Mouse (Mus musculus): Measurements from ENCODE around the gene Kif16b. TPM values are rescaled to one million over a fixed set of nuclear protein-coding genes. Genes with fewer than 3 reads are reported as not detected.
A peak's percentile ranks its signal among the peaks of the same experiment; 100 is the strongest.

The Kif16b gene
- total RNA-seq, 2 experiments from 2014 or later = 10.3 to 11.8 TPM

GRCm38 (mm10) chr2:142715186-142715911 is 186.0 kb downstream of the Kif16b start:
- TF ChIP-seq CTCF (conservative IDR thresholded peaks at IDR 0.05) = no peak
- no peak overlapping the region for H3K27ac ChIP-seq

DNA sequence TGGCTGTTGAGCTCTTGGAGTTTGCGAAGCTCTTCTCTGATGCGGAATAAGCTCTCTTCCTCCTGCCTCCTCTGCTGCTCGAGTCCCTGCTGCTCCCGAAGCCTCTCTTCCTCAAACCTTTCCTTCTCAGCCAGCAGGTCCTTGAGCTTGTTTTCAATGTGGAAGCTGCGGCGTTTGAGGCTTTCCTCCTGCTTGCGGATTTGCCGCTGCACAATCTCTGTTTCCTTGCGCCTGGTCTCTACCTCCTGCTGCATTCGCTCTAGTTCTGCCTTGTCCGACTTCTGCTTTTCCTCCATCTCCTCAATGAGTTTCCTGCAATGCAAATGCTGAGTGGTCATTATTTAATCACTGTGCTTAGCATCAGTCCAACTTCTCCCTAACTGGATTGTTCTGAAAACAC is 188.6 kb downstream of the Kif16b start:
- Histone ChIP-seq H3K27ac (no peak overlapping the region), H3K4me3 (no peak overlapping the region)
- no peak for DNase-seq (ENCODE audit: low spot score in 2 of 2)
- no peak for TF ChIP-seq CTCF (conservative IDR thresholded peaks at IDR 0.05)

More at GRCm38 (mm10) chr2:142715186-142715911, 186.0 kb downstream of the Kif16b start:
- no peak for DNase-seq (ENCODE audit: low spot score in 2 of 2)
- no peak overlapping the region for H3K4me3 ChIP-seq

DNA sequence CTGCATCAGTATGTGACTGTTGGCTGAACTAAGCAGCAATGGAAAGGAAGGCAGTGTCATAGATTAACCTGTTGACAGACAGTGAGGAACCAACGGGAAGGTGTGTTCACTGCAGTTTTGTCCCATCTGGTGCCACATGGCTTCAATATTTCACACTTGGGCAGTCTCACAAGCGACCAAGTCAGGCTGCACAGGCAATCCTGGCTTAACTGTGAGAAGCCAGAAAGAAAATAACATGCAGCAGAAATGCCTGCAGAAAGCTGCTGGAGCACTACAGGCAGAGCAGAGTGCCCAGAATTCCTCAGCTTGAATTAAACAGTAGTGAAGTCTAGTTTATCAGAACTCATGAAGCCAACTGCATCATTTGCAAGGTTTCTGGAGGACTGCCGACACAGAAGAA is 192.0 kb downstream of the Kif16b start:
- Histone ChIP-seq H3K27ac (0 out of 2 replicates have a peak overlapping the region, but pooled peaks have one; percentile 32), H3K4me3 (no peak overlapping the region)
- no peak for TF ChIP-seq CTCF (conservative IDR thresholded peaks at IDR 0.05)
- DNase-seq (ENCODE audit: low spot score in 2 of 2) = peak; percentile 15 to 18

DNA sequence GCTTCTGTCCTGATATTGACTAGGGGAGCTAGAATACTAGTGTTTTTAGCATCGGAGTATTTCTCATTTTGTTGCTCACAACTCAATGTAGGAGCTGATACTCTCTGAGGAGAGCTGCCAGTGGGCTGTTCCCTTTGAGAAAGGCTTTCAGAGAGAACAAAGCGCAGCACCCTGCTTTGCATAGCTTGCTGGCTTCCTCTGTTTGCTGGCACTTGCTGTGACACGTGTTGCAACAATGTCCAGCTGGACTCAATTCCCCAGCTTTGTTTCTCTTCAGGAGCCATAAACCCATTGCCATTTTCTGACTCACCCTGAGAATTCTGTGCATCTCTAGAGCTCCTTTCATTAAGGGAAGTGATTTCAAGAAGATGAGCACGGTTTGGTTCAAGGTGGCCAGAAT is 200.6 kb downstream of the Kif16b start:
- DNase-seq (ENCODE audit: low spot score in 2 of 2) = peak; percentile 25 to 34
- no peak for TF ChIP-seq CTCF (conservative IDR thresholded peaks at IDR 0.05)

DNA sequence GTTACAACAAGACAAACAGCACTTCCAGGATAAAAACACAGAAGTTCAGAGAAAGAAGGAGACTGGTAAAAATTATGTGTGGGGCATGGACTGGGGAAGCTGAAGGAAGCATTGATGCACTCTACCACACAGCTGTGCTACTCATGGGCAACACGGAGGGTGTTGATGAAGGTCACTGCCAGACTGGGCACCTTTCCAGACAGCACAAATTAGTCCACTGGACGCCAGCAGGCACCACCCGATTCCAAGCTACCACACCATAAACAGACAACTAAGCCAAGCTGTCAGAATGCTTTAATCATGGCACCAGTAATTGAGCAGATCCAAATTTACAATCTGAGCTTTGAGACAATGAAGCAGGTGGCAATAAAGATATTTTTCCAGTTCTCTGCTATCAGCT is 202.7 kb downstream of the Kif16b start:
- no peak overlapping the region for H3K27ac ChIP-seq

More for the DNA sequence above, 200.6 kb downstream of the Kif16b start:
- no peak overlapping the region for H3K4me3 ChIP-seq
- H3K27ac ChIP-seq = no peak overlapping the region

DNA sequence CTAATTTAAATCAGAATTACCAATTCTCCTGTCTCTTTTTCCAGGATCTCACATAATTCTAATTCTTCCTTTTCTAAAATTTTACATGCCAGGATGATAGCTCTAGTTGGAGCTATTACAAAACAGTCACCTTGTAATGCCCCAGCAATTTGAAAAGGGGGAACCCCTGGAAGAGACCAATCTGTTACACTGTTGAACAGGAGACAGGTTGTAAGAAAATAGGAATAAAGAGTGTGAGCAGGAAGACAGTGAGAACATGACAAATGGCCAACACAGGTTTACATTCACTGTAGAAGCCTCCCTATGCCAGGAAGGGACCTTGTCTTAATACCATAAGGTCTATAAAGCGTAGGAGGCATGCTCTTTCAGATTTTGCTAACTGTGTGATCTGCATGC is 206.4 kb downstream of the Kif16b start:
- no peak overlapping the region for H3K4me3 ChIP-seq

More for the DNA sequence above, 202.7 kb downstream of the Kif16b start:
- no peak overlapping the region for H3K4me3 ChIP-seq
- peak; percentile 30 to 44 for DNase-seq (ENCODE audit: low spot score in 2 of 2)
- no peak for TF ChIP-seq CTCF (conservative IDR thresholded peaks at IDR 0.05)

DNA sequence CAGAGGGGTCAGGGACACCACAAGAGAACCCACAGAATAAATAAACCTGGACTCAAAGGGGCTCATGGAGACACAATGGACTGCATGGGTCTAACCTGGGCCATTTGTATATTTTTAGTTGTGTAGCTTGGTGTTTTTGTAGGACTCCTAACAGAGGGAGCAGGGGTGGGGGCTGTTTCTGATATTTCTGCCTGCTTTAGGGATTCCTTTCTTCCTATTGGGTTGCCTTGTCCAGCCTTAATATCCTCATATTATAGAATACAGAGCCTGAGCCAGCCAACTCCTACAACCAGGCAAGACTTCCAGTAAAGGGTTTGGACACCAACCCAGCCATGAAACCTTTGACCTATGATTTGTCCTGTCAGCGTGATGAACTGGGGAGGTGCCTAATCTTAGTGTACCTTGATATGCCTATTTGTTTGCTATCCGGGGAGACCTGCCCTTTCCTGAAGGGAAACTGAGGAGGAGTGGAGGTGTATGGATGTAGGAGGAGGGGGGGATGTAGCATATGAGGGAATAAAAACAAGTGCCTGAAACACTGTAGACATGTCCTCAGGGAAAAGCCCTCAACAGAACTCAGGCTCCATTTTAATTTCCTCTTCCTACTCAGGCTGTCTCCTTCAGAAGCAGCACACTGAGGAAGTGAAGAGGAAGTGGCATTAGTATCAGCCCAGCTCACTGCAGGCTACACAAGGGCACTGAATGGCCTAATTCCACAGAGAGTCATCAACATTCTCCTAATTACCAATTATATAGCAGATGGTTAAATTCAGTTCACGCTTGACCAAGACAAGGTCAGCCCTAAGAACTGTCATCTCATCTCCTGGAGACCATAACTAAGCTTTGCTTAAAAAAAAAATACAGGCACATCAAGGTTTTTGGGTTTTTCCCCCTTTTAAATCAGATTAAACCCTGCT is 207.1 kb downstream of the Kif16b start:
- Histone ChIP-seq H3K4me3 (no peak overlapping the region), H3K27ac (no peak overlapping the region)
- no peak for DNase-seq (ENCODE audit: low spot score in 2 of 2)
- TF ChIP-seq CTCF (conservative IDR thresholded peaks at IDR 0.05) = no peak

More for the DNA sequence above, 206.4 kb downstream of the Kif16b start:
- TF ChIP-seq CTCF (conservative IDR thresholded peaks at IDR 0.05) = no peak
- H3K27ac ChIP-seq = no peak overlapping the region
- DNase-seq (ENCODE audit: low spot score in 2 of 2) = no peak

DNA sequence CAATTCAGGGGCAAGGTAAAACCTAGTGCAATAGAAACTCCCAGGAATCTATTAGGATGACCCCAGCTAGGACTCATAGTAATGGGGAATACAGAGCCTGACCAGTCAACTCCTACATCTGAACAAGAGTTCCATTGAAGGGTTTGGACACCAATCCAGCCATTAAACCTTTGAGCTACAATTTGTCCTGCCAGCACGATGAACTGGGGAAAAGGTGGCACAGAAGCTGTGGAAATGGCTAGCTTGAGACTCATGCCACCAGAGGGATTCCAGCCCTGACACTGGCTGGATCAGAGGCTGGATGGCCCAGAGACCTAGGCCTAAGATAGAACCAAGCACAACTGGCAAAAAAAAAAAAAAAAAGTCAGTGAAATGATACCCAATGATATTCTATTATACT is 207.9 kb downstream of the Kif16b start:
- H3K4me3 ChIP-seq = no peak overlapping the region
- TF ChIP-seq CTCF (conservative IDR thresholded peaks at IDR 0.05) = no peak
- no peak overlapping the region for H3K27ac ChIP-seq
- no peak for DNase-seq (ENCODE audit: low spot score in 2 of 2)

GRCm38 (mm10) chr2:142689496-142689895 is 211.8 kb downstream of the Kif16b start:
- no peak for TF ChIP-seq CTCF (conservative IDR thresholded peaks at IDR 0.05)
- Histone ChIP-seq H3K4me3 (no peak overlapping the region), H3K27ac (no peak overlapping the region)
- no peak for DNase-seq (ENCODE audit: low spot score in 2 of 2)

GRCm38 (mm10) chr2:142687936-142688514 is 213.3 kb downstream of the Kif16b start:
- Histone ChIP-seq H3K27ac (no peak overlapping the region), H3K4me3 (no peak overlapping the region)
- TF ChIP-seq CTCF (conservative IDR thresholded peaks at IDR 0.05) = no peak
- DNase-seq (ENCODE audit: low spot score in 2 of 2) = no peak

GRCm38 (mm10) chr2:142682965-142683709 is 218.2 kb downstream of the Kif16b start:
- DNase-seq (ENCODE audit: low spot score in 2 of 2) = no peak
- no peak for TF ChIP-seq CTCF (conservative IDR thresholded peaks at IDR 0.05)
- H3K27ac ChIP-seq = no peak overlapping the region
- no peak overlapping the region for H3K4me3 ChIP-seq

DNA sequence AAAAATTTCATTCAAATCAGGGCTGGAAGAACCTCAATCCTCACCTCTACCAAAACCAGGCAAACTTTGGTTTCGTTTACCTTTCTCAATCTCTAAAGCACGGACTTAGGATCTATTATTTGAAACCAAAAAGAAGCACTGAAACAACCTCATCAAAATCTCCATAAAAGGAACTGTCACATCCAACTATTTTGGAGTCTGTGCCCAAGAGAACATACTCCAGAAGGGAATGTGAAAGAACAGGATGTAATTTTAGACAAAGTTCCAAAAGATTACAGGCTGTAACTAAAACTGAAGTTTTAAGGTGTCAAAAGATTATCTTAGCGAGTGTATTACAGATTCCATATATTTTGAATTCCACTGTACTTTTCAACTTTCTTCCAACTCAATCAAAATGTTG is 232.9 kb downstream of the Kif16b start:
- no peak overlapping the region for H3K27ac ChIP-seq
- DNase-seq (ENCODE audit: low spot score in 2 of 2) = no peak
- TF ChIP-seq CTCF (conservative IDR thresholded peaks at IDR 0.05) = no peak
- H3K4me3 ChIP-seq = no peak overlapping the region
